Mouse (Mus musculus) layer of hippocampus, adult 9-11 months (tissue): ENCODE data around the gene Tbxas1.

ENCODE experiments used
- DNase-seq: peaks from one replicate; pipeline ENCODE4 v3.0.0; 2022

The Tbxas1 gene

GRCm38 (mm10) chr6:38860301-38860700 is 14.9 kb upstream of the Tbxas1 start:
- DNase-seq = no peak

GRCm38 (mm10) chr6:38863595-38863994 is 11.6 kb upstream of the Tbxas1 start:
- DNase-seq = no peak

GRCm38 (mm10) chr6:38865805-38866204 is 9.4 kb upstream of the Tbxas1 start:
- no peak for DNase-seq

- DNase-seq = no peak
Measured at GRCm38 (mm10) chr6:38866357-38866756, 8.8 kb upstream of the Tbxas1 start.

GRCm38 (mm10) chr6:38866761-38867160 is 8.4 kb upstream of the Tbxas1 start:
- DNase-seq = no peak

- DNase-seq = no peak
Measured at GRCm38 (mm10) chr6:38867291-38867690, 7.9 kb upstream of the Tbxas1 start.

GRCm38 (mm10) chr6:38868974-38869373 is 6.2 kb upstream of the Tbxas1 start:
- no peak for DNase-seq

GRCm38 (mm10) chr6:38870070-38870469 is 5.1 kb upstream of the Tbxas1 start:
- no peak for DNase-seq

GRCm38 (mm10) chr6:38871051-38871450 is 4.2 kb upstream of the Tbxas1 start:
- no peak for DNase-seq

GRCm38 (mm10) chr6:38873316-38873715 is 1.9 kb upstream of the Tbxas1 start:
- no peak for DNase-seq

- DNase-seq = peak; percentile 55
Measured at GRCm38 (mm10) chr6:38874035-38874434, 1.2 kb upstream of the Tbxas1 start.

- DNase-seq = no peak
Measured at GRCm38 (mm10) chr6:38874565-38875257, 493 bp upstream of the Tbxas1 start.

- peak; percentile 71 for DNase-seq
Measured at GRCm38 (mm10) chr6:38876071-38876911, 1.1 kb downstream of the Tbxas1 start, which contains the start of gene Hipk2. Hipk2 (minus strand) TSS chr6:38876165.

GRCm38 (mm10) chr6:38877674-38878073 is 2.5 kb downstream of the Tbxas1 start:
- DNase-seq = no peak

GRCm38 (mm10) chr6:38881468-38881867 is 6.3 kb downstream of the Tbxas1 start:
- DNase-seq = no peak

- no peak for DNase-seq
Measured at GRCm38 (mm10) chr6:38881975-38882374, 6.8 kb downstream of the Tbxas1 start.

GRCm38 (mm10) chr6:38882728-38883171 is 7.5 kb downstream of the Tbxas1 start:
- DNase-seq = peak; percentile 26

GRCm38 (mm10) chr6:38884482-38884881 is 9.3 kb downstream of the Tbxas1 start:
- DNase-seq = no peak

- no peak for DNase-seq
Measured at GRCm38 (mm10) chr6:38885132-38885531, 9.9 kb downstream of the Tbxas1 start.

- DNase-seq = no peak
Measured at GRCm38 (mm10) chr6:38887436-38887835, 12.2 kb downstream of the Tbxas1 start.

GRCm38 (mm10) chr6:38889156-38889555 is 14.0 kb downstream of the Tbxas1 start:
- DNase-seq = no peak

GRCm38 (mm10) chr6:38892017-38892416 is 16.8 kb downstream of the Tbxas1 start:
- DNase-seq = no peak

- DNase-seq = no peak
Measured at GRCm38 (mm10) chr6:38893615-38894014, 18.4 kb downstream of the Tbxas1 start.

GRCm38 (mm10) chr6:38900073-38900472 is 24.9 kb downstream of the Tbxas1 start:
- DNase-seq = no peak
